Mouse (Mus musculus): Measurements from ENCODE around the gene Gm10770. TPM values are rescaled to one million over a fixed set of nuclear protein-coding genes. Genes with fewer than 3 reads are reported as not detected.
A peak's percentile ranks its signal among the peaks of the same experiment; 100 is the strongest.
"Not testable (repeated sequence)": the region's sequence is repeated elsewhere in the genome, so short reads cannot be mapped to it uniquely, and the experiment has no call there.

Gm10770 gene
- polyA plus RNA-seq (2011; ENCODE audit: insufficient read depth, insufficient read length, low read depth, missing spikeins), result not detected in 2 replicates

GRCm38 (mm10) chr2:150179579-150179978, at the start of gene Gm10770:
Gene Gm10770 (minus strand): TSS chr2:150179679.
- not testable (repeated sequence) for H3K27me3 ChIP-seq (ENCODE audit: control insufficient read depth, insufficient read depth, low read length, poor library complexity, severe bottlenecking); H3K36me3 ChIP-seq (ENCODE audit: control insufficient read depth, insufficient read depth, low read length, poor library complexity, severe bottlenecking); H3K4me3 ChIP-seq (ENCODE audit: low read depth, low read length); H3K27ac ChIP-seq (ENCODE audit: insufficient read depth, low read length); H3K9me3 ChIP-seq (replicated peaks; ENCODE audit: control insufficient read depth, insufficient read depth, low read length, poor library complexity, severe bottlenecking); H3K4me1 ChIP-seq (ENCODE audit: control insufficient read depth, insufficient read depth, low read length); H3K9ac ChIP-seq (ENCODE audit: low read depth, poor library complexity, severe bottlenecking)

GRCm38 (mm10) chr2:150223263-150223662, 43.8 kb upstream of the Gm10770 start:
- H3K27ac ChIP-seq (ENCODE audit: insufficient read depth, low read length); H3K9me3 ChIP-seq (replicated peaks; ENCODE audit: control insufficient read depth, insufficient read depth, low read length, poor library complexity, severe bottlenecking); H3K4me3 ChIP-seq (ENCODE audit: low read depth, low read length); H3K9ac ChIP-seq (ENCODE audit: low read depth, poor library complexity, severe bottlenecking); H3K4me1 ChIP-seq (ENCODE audit: control insufficient read depth, insufficient read depth, low read length); H3K36me3 ChIP-seq (ENCODE audit: control insufficient read depth, insufficient read depth, low read length, poor library complexity, severe bottlenecking); H3K27me3 ChIP-seq (ENCODE audit: control insufficient read depth, insufficient read depth, low read length, poor library complexity, severe bottlenecking): not testable (repeated sequence)

DNA sequence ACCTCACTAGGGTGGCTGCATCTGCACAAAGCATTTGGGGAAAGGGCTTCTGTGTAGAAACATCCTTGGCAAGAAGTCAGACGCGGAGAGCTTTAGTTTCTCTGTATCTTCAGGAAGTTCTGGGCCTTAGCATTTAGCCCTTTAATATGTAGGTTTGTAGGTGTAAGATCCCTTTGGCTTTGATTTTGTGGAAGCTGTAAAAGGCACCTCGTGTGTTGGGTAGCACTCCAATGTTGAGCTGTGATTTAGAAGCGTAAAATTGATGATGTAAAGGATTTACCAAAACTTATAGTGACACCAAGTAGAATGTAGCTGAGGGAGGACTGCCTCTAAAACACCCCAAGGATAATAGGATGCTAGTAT, 38.9 kb upstream of the Gm10770 start:
- Histone ChIP-seq H3K4me3 (ENCODE audit: low read depth, low read length) (peak overlapping the region; percentile 55), H3K27ac (ENCODE audit: insufficient read depth, low read length) (peak overlapping the region; percentile 55; the same call in 1 of the 2 replicates), H3K9ac (ENCODE audit: low read depth, poor library complexity, severe bottlenecking) (peak overlapping the region; percentile 9; the same call in 1 of the 2 replicates)
- not testable (repeated sequence) for H3K9me3 ChIP-seq (replicated peaks; ENCODE audit: control insufficient read depth, insufficient read depth, low read length, poor library complexity, severe bottlenecking); H3K27me3 ChIP-seq (ENCODE audit: control insufficient read depth, insufficient read depth, low read length, poor library complexity, severe bottlenecking); H3K4me1 ChIP-seq (ENCODE audit: control insufficient read depth, insufficient read depth, low read length); H3K36me3 ChIP-seq (ENCODE audit: control insufficient read depth, insufficient read depth, low read length, poor library complexity, severe bottlenecking)

- H3K4me1 ChIP-seq (ENCODE audit: control insufficient read depth, insufficient read depth, low read length); H3K27me3 ChIP-seq (ENCODE audit: control insufficient read depth, insufficient read depth, low read length, poor library complexity, severe bottlenecking); H3K36me3 ChIP-seq (ENCODE audit: control insufficient read depth, insufficient read depth, low read length, poor library complexity, severe bottlenecking); H3K9me3 ChIP-seq (replicated peaks; ENCODE audit: control insufficient read depth, insufficient read depth, low read length, poor library complexity, severe bottlenecking): not testable (repeated sequence)
- H3K4me3 ChIP-seq (ENCODE audit: low read depth, low read length), result peak within 1 kb of the TSS; percentile 55
- peak within 1 kb of the TSS; percentile 55; the same call in 1 of the 2 replicates for H3K27ac ChIP-seq (ENCODE audit: insufficient read depth, low read length)
- H3K9ac ChIP-seq (ENCODE audit: low read depth, poor library complexity, severe bottlenecking), result peak within 1 kb of the TSS; percentile 9; the same call in 1 of the 2 replicates
Measured at GRCm38 (mm10) chr2:150217600-150218362, 38.3 kb upstream of the Gm10770 start, which contains the start of gene Zfp937. Gene Zfp937 (plus strand): TSS chr2:150218073.

- Histone ChIP-seq H3K4me3 (ENCODE audit: low read depth, low read length) (peak within 1 kb of the TSS; percentile 96), H3K9ac (ENCODE audit: low read depth, poor library complexity, severe bottlenecking) (peak within 1 kb of the TSS; percentile 83), H3K27ac (ENCODE audit: insufficient read depth, low read length) (peak within 1 kb of the TSS; percentile 82)
- not testable (repeated sequence) for H3K27me3 ChIP-seq (ENCODE audit: control insufficient read depth, insufficient read depth, low read length, poor library complexity, severe bottlenecking); H3K4me1 ChIP-seq (ENCODE audit: control insufficient read depth, insufficient read depth, low read length); H3K36me3 ChIP-seq (ENCODE audit: control insufficient read depth, insufficient read depth, low read length, poor library complexity, severe bottlenecking); H3K9me3 ChIP-seq (replicated peaks; ENCODE audit: control insufficient read depth, insufficient read depth, low read length, poor library complexity, severe bottlenecking)
Measured at GRCm38 (mm10) chr2:150181570-150181999, 2.1 kb upstream of the Gm10770 start, which contains the start of gene Gm14139. Gene Gm14139 (plus strand): TSS chr2:150181755.

DNA sequence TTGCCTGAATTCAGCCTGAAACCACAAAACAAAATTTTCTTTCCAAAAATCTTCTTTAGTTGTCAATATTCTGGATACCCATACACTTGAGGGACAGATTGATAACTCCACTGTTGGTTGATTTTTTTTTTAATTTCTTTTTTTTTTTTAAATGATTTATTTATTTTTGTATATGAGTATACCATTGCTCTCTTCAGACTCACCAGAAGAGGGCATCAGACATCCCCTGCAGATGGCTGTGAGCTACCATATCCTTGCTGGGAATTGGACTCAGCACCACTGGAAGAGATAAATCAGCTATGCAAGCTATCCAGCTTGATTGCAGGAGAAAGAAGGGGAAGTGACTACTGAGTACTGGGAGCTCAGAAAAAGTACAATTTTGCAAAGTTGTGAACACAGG, 1.6 kb upstream of the Gm10770 start:
- H3K27me3 ChIP-seq (ENCODE audit: control insufficient read depth, insufficient read depth, low read length, poor library complexity, severe bottlenecking); H3K36me3 ChIP-seq (ENCODE audit: control insufficient read depth, insufficient read depth, low read length, poor library complexity, severe bottlenecking); H3K9me3 ChIP-seq (replicated peaks; ENCODE audit: control insufficient read depth, insufficient read depth, low read length, poor library complexity, severe bottlenecking); H3K4me1 ChIP-seq (ENCODE audit: control insufficient read depth, insufficient read depth, low read length): not testable (repeated sequence)
- peak overlapping the region; percentile 69 for H3K4me3 ChIP-seq (ENCODE audit: low read depth, low read length)
- peak overlapping the region; percentile 82 for H3K27ac ChIP-seq (ENCODE audit: insufficient read depth, low read length)
- peak overlapping the region; percentile 78; the same call in 1 of the 2 replicates for H3K9ac ChIP-seq (ENCODE audit: low read depth, poor library complexity, severe bottlenecking)

- H3K9me3 ChIP-seq (replicated peaks; ENCODE audit: control insufficient read depth, insufficient read depth, low read length, poor library complexity, severe bottlenecking), result no peaks in the 10 kb centered on the region
- H3K36me3 ChIP-seq (ENCODE audit: control insufficient read depth, insufficient read depth, low read length, poor library complexity, severe bottlenecking), result no peaks in the 10 kb centered on the region
- TF ChIP-seq POLR2A (IDR thresholded peaks at IDR 0.05; ENCODE audit: insufficient read depth, low read length) (no peak), CTCF (IDR thresholded peaks at IDR 0.05; ENCODE audit: low read depth, low read length) (no peak), EP300 (IDR thresholded peaks at IDR 0.05; ENCODE audit: insufficient read depth, low read depth, low read length) (no peak)
- no peak overlapping the region for H3K27ac ChIP-seq (ENCODE audit: insufficient read depth, low read length)
- no peak overlapping the region for H3K4me3 ChIP-seq (ENCODE audit: low read depth, low read length)
- no peaks in the 10 kb centered on the region for H3K27me3 ChIP-seq (ENCODE audit: control insufficient read depth, insufficient read depth, low read length, poor library complexity, severe bottlenecking)
- no peaks in the 10 kb centered on the region for H3K4me1 ChIP-seq (ENCODE audit: control insufficient read depth, insufficient read depth, low read length)
- H3K9ac ChIP-seq (ENCODE audit: low read depth, poor library complexity, severe bottlenecking), result no peak overlapping the region
Measured at GRCm38 (mm10) chr2:150173833-150174232, 5.6 kb downstream of the Gm10770 start.

All from ES-Bruce4 (cell line).